Mouse (Mus musculus) fat pad, adult 2 months (tissue): ENCODE results near the gene Sstr5.

Experiments
- DNase-seq: peaks from one replicate; pipeline ENCODE4 v3.0.0-alpha.2; 2011; ENCODE audit warnings: low read depth, low spot score; ENCODE audit errors: extremely low read depth

The Sstr5 gene

DNA sequence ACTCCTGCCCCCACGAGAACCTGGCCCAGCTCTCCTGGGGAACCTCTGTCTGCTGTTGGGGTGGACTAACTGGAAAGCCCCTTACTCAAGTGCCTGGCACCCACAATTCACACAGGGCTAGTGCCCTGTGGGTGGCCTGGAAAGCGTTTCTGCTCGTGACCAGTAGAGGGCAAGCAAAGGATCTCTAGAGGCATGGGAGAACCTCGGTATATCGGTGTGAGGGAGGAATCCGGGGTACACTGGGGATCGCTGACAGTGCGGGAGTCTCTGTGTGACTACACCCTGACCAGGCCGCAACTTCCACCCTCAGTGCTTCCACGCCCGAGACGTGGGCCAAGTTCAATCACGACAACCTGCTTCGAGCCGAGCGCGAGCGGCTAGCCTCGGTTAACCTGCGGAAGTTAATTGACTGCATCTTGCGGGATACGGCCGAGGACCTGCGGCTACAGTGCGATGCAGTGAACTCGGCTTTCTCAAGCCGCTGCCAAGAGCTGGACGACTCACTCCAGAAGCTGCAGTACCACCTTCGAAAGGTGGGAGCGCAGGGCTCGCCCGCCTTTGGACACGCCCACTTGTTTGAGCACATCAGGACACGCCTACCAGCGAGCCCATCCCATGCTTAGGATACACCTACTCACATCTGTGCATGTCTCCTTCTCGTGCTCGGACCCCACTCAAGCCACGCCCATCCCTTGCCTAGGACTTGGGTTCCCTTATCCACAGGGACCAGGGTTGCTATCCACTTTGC lies 22.6 kb downstream of the Sstr5 start:
- no peak for DNase-seq

DNA sequence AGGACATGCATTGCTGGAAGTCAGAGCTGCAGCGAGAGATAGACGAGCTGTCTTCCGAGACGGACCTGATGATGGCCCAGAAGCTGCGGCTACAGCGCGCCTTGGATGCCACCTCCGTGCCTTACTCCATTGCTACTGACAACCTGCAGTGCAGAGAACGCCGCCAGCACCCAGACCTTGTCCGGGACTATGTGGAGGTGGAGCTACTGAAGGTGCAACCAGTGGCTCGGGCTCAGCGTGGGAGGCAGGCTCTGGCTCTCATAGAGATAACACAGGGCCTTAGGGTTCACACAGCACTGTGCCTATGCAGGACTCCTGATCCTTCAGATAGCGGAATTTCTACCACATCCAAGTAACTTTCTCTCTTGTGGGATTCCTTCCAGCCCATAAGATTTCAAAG lies 25.0 kb downstream of the Sstr5 start:
- no peak for DNase-seq

DNA sequence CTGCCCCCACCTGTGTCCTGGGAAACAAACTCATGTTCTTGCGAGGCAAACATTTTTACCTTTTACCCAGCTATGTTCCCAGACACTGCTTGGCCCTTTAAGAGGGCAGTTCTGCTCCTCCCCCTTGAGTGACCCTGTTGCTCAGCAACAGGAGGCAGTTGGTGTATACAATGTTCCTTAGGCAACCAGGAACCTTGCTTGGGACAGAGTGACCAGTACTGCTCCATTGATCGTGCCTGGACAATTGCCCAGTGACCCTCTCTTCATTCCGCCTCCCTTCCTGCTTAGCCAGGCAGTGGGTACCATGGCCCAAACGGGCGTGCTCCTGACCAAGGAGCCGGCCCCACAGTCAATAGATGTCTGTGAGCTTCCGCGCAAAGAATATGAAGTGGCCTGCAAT lies 25.7 kb downstream of the Sstr5 start:
- no peak for DNase-seq

DNA sequence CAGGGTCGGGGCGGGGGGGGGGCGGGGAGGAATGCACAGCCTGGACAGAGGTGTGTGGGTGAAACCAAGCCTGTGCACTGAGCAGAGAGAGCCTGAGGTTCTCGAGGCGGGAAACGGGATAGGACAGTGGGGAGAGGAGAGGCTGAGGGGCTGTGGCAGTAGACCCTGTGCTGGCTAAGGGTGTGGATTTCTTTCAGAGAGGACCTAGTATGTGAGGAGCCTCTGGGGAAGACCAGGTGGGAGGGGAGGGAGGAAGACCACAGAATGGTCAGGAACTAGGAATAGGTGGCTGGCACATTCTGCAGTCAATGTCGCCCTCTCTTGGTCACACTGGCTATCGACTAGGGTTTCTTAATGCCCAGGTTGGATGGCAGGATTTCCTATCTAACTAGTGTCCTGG lies 27.3 kb downstream of the Sstr5 start:
- no peak for DNase-seq

DNA sequence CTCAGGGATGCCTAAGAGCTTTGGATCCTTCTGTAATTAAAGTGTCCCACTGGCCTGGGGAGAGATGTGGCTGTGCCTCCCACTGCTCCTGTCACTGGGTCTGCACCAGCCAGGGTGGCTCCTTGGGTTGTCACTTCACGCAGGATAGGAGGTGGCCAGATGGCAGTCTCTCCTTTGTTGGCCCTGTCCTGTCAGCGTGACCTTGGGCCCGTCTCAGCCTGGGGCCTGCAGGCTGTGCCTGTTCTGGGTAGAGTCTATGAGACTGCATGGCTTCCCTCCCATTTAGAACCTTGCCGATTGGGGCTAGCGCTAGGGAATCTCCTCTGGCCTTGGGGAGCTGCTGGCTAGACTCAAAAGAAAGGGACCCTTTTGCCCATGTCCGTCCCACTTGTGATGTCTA lies 28.8 kb downstream of the Sstr5 start:
- no peak for DNase-seq

DNA sequence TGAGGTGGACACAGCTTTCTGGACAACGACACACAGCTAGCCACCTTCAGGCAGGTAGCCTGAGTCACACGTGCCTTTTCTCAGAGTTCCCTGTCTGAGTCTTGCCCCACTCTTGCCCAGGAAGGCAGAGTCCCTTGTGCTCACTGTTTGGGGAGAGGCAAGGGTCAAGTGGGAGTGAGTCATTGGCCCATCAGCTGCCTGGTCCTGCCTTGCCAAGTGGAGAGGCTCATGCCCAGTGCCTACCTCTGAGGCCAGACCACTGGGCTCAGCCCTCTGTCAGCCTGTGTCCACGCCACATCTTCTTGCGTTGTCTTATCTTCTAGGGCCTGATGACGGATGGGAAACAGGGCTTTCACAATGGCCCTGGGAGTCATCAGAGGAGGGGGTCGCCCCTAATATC lies 29.3 kb downstream of the Sstr5 start:
- no peak for DNase-seq

DNA sequence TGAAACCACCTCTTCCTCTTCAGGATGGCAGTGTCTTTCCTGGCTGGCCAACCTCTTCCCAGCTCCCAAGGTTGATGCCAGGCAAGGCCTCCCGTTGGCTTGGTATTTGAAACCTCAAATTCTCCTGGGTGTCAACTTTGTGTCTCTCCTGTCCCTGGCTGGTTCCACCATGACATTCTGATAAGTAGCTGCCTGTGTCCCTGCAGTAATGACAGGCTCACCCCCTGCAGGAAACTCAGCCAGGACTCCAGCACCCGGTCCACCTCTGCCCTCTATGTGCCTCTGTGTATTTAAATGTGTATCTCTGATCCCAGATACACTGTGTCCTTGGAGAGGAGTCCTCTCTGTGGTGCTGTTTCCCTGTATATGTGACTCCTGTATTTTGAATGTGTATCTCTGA lies 30.8 kb downstream of the Sstr5 start:
- DNase-seq: no peak

DNA sequence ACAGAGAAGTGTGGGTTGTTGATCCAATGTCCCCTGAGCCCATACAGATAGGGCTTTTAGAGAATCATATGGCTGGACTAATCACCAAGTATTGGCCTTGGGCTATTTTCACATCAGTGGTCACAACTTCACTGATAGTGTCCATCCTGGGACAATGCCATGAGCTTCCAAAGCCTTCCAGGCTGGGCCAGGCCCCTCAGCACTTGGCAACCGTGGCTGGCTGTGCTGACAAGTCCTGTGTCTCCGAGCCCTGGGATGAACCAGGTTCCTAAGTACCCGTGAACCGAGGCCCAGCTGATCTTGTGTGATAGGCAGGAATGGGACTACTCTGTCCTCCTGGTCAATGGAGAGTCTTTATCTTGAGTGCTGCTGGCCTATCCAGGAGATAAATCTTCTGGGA lies 33.0 kb downstream of the Sstr5 start:
- DNase-seq: no peak

DNA sequence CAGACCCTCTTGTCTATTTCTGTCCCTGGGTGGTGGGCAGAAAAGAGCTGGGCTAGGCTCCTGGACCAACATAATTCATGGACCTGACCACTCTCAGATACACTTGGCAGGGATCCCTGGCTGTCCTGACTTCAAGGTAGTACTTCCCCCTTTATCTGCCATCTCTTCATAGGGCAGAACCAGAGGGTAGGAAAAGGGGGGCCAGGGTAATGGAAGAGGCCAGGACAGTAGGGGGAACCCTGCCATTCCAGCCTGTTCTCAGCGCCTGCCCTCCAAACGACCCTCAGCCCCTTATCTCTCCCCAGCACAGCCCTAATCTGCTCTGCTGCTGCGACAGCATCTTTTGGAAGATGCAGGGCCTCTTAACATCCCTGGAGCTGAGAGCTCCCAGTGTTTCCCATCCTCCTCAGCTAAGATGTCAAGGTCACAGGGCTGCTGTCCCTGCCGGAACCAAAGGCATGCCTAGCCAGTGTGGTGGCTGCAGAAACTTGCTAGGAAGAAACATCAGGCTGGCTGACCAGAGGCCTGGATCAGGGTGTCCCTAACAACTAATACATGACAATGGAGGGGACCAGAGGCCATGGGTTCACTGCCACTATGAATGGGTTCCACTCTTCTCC lies 33.7 kb downstream of the Sstr5 start:
- DNase-seq: no peak

DNA sequence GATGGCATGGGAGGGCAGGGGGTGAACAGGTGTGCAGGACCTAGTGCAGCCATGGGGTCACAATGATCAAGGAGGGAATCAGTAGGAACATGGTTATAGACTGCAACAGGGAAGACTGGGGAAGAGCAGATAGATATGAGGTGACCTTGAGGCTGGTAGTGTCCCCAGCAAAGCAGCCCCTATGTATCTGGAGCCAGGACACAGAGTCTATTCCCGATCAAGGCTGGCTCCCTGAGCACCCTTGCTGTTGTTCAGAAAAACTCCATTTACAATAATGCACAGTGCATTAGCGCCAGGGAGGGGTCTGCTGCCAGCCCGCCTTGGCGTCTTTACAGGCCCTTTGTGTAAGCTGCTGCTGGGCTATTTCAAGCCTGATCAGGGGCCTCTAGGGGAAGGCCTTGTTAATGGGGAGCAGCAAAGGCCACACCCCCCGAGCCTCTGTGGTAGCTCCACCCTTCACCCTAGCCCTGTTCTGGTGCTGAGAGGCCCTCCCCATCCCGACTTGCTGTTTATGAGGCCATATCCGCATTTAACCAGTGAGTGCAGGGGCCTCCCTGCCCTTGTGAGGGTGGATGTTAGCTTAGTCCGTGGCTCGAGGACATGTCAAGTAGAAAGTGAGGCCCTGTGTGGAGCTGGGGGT lies 34.7 kb downstream of the Sstr5 start:
- no peak for DNase-seq

DNA sequence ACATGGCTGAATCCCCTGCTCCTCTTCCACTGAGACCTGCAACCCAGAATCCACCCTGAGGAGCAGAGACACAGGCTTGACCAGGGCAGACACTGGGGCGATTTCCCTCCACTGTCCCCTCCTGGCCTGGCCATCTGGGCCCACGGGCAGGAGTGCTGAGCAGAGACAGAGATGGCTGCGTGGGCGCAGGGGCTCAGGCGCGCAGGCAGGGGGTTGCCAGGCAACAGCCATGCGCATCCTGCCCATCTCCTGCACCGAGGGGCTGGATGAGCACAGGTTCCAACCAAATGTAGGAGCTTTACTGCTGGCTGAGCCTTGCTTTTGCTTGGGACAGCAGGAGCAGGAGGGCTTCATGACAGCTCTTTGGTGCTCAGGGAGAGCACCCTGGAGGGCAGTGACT lies 40.5 kb downstream of the Sstr5 start:
- DNase-seq: no peak

DNA sequence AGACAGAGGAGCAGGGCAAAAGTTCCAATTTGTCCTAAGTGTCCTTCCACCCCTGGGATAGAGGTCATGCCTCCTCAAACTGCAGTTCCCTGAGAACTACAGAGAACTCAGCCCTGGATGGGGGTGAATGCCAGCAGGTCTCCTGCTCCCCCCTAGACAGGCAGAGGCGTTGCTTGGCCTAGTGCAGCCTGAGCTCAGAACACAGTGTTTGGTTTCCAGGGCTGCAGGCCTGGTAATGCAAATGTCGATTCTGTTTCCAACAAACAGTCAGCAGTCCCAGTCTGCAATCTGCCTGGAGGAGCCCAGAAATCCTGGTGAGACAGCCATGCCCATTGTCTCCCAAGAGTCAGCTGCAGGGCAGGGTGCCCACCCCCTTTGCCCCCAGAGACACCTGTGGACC lies 42.8 kb downstream of the Sstr5 start, which contains the start of gene Tekt4:
TSS of gene Tekt4 (plus strand) at position 344 of the 400 bp plus-strand sequence.
- DNase-seq: no peak

DNA sequence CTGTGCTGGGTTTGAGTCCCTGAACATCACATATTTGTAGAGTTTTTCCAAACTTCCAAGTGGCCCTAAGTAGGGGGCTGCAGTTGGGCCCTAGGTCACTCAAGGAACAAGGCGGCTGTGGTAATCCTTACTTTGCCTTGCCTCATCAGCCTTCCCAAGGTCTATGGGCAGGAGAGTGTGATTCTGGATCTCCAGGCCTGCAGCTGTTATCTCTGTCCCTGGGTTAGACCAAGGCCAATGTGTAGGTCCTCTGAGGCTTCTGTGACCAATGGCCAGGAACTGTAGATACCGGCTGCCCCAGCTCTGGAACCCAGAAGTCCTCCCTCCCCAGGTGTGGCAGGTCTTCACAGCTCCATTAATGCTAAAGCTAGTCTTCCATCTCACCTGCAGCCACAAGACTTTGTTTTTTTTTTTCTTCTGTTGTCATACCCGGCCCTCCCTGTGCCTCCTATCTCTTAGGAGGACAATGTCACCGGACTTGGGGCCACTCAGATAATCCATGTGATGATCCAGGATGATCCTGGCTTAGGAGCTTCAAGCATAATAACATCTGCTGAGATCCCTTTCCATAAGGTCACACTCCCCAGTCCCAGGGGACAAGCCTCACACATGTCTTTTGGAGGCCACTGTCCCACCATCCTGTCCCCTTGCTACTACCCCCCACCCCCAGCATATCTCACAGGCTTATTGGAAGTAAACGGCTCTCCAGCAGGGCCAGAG lies 44.7 kb downstream of the Sstr5 start:
- no peak for DNase-seq

DNA sequence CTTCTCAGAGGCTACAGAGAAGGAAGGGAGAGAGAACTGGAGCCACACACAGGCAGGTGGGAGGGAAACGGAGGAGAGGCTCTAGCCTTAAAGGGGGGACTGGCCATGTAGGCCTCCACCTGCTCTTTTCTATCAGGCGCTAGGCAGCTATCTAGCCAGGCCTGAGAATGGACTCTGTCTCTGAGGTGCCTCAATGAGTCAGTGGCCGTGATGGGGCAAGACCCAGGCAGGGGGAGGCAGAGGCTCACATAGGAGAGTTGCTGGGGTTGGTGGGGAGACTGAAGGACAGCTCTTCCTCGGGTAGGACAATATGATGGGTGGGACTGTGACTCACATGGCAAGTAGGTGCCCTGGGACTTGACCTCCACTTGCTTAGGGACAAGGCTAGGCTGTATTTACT lies 46.8 kb downstream of the Sstr5 start:
- DNase-seq: no peak

DNA sequence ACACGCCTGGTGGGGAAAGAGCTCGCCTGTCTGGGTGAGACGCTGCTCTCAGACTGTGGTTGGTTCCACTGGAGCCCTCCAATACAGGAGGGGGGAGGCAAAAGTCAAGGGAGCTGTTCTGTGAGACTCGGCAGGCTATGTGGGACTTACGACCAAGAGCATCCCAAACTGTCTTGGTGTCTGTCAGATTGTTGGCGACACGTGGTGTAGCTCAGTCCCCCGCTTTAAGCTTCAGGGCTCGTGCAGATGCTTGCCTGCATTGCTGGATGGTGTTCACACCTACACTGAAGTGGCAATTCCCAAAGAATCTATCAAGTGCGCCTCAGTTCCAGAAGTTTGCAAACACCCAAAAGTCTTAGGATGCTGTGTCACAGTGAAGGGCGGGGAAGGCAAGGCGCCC lies 49.2 kb downstream of the Sstr5 start:
- DNase-seq: no peak

DNA sequence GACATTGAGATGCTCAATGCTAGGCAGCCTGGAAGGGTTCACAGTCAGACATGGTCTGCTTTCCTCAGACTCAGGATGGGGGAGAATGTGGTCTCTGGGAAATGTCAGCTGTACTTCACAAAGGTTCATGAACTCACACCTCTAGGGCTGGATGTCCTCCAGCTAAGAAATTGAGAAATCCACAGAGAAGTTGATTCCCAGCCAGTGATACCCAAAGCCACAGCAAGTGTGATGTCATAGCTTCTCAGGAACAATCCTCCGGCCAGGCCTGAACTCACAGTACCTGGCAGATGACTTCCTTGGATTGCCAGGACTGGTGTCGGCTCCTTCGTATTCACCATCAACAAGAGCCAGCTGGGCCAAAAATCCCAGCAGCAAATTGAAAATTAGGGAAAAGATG lies 51.2 kb downstream of the Sstr5 start:
- no peak for DNase-seq

DNA sequence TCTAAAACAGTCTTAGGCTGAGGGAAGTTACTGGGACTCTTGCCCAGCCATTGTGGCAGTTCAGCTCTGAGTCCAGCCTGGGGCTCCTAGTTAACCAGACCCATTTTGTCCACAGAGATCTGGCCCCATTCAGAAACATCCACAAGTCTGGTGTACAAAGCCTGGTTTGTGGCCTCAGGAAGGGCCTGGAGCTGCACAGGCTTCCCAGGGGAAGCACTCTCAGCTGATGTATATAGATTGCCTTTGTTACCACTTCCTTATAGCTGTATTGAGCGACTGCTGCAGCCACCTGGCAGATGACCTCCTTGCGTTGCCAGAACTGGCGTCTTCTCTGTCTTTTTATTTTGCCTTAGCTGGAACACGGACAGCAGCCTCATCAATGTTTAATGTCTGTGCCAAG lies 52.0 kb downstream of the Sstr5 start:
- DNase-seq: no peak

DNA sequence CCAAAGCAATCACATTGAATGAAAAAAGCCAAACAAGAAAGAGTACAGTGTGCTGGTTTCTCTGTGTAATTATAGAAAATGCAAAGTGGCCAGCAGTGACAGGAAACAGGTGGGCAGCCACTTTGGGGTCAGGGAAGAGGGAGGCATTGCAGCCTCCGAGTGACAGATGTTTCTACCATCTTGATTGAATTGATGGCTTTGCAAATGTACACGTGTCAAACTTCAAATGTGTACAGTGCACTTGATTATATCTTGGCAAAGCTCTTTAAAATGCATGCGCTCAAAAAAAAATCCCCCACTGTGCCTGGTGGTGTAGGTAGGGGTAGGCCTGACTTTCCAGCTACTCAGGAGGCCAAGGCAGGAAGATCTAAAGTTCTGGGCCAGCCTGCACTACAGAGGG lies 54.2 kb downstream of the Sstr5 start:
- DNase-seq: no peak

DNA sequence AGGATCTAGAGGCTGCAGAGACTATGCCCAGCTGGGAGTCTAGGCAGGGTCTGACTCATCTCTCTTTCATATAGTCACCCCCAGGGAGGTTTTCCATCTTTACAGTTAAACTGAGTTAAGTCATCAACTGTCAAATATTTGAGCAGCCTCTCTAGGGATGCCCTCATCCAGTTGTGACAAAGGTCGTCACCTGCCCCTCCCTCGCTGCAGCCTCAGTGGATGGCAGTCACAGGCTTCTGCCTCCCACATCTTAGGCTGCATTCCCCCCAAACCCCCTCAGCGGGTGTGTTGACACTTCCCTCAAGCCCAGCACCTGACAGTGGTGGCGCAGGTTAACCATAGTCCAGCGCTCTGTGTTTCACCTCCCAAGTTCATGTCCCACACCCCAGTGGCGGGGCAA lies 55.7 kb downstream of the Sstr5 start:
- DNase-seq: no peak
